Mouse (Mus musculus) stomach, postnatal 0 days (tissue): ENCODE data around the gene Rnf181.

Source experiments
- CTCF ChIP-seq: IDR thresholded peaks from 2 replicates; pipeline ENCODE4 v1.5.1; 2016; ENCODE audit warnings: antibody characterized with exemption, low read depth, mild to moderate bottlenecking, moderate library complexity
- EP300 ChIP-seq: optimal IDR thresholded peaks from 2 replicates; pipeline ENCODE3; 2016; ENCODE audit warnings: antibody characterized with exemption

GRCm38 (mm10) chr6:72389941-72390771 is 23.4 kb upstream of the Rnf181 start, which contains the start of gene Vamp8:
- TF ChIP-seq CTCF: peak; percentile 65
- TF ChIP-seq EP300: no peak
